Mouse (Mus musculus) E14TG2a.4 (cell line): Measurements from ENCODE around the gene Slc3a2.

Experiments used
- CTCF ChIP-seq: conservative IDR thresholded peaks from 2 replicates; pipeline ENCODE4 v1.5.1; 2014; ENCODE audit warnings: low read length
- POU5F1 ChIP-seq: IDR thresholded peaks from 2 replicates; pipeline ENCODE4 v1.6.1; 2014; ENCODE audit warnings: low read length, borderline replicate concordance

DNA sequence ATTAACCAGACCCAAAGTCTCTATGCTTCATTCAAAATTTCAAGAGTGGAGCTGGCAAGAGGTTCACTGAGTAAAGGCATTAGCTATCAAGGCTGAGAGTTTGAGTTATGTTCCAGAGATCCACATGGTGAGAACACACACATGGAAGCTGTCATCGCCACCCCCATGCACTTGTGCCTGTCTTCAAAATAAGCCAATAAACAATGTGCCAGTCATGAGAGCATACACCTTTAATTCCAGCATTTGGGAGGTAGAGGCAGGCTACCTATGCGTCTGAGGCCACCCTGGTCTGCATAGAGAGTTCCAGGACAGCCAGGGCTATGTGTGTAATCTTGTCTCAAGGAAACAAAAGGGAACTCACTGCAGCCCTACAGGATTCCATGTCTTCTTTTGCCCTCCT is 39.5 kb downstream of the Slc3a2 start:
- TF ChIP-seq CTCF (no peak), POU5F1 (no peak)
